Mouse (Mus musculus) embryonic facial prominence, embryonic 10.5 days (tissue): ENCODE results near the gene Lrp11. TPM values are rescaled to one million over a fixed set of nuclear protein-coding genes. Genes with fewer than 3 reads are reported as not detected.
"Not testable (repeated sequence)": the region's sequence is repeated elsewhere in the genome, so short reads cannot be mapped to it uniquely, and the experiment has no call there.

ENCODE experiments used
- DNase-seq: peaks from one replicate; pipeline ENCODE4 v3.0.0-alpha.2; 2017; ENCODE audit warnings: low spot score
- H3K27ac ChIP-seq: fragments of 300-500 bp; sonication (generic); replicated peaks from 2 replicates; pipeline ENCODE4 v1.5.1; 2016; ENCODE audit warnings: mild to moderate bottlenecking
- H3K27me3 ChIP-seq: fragments of 300-500 bp; sonication (generic); replicated peaks from 2 replicates; pipeline ENCODE4 v1.6.1; 2016; ENCODE audit warnings: low read depth, mild to moderate bottlenecking; ENCODE audit not compliant: poor library complexity, severe bottlenecking
- H3K36me3 ChIP-seq: fragments of 300-500 bp; sonication (generic); replicated peaks from 2 replicates; pipeline ENCODE4 v1.6.1; 2016; ENCODE audit warnings: mild to moderate bottlenecking, moderate library complexity
- H3K4me1 ChIP-seq: fragments of 300-500 bp; sonication (generic); 2 replicates; pipeline ENCODE4 v1.6.1; 2016
- H3K4me3 ChIP-seq: fragments of 300-500 bp; sonication (generic); 2 replicates; pipeline ENCODE4 v1.5.1; 2016; ENCODE audit warnings: mild to moderate bottlenecking, moderate library complexity
- H3K9me3 ChIP-seq: fragments of 300-500 bp; sonication (generic); 2 replicates; pipeline ENCODE4 v1.6.1; 2016; ENCODE audit warnings: mild to moderate bottlenecking
- WGBS: fragments of 180-500 bp; shearing (Covaris S2); methylation state at CpG from one replicate; pipeline ENCODE4 v1.1.7; 2016; 5-methylcytosine and 5-hydroxymethylcytosine counted together
- polyA plus RNA-seq: library from polyadenylated mRNA; unstranded; fragments of >200 nt; fragmentation: Nextera tagmentation; extraction: Ambion mirVana; gene quantifications from 2 replicates; pipeline ENCODE4 v1.2.1, GENCODE M21; 2016

Lrp11 gene
- polyA plus RNA-seq, 1 experiment from 2014 or later: 4.8 TPM

GRCm38 (mm10) chr10:7605168-7605567, 15.6 kb downstream of the Lrp11 start:
- Histone ChIP-seq H3K27me3 (no peaks in the 10 kb centered on the region), H3K27ac (no peak overlapping the region), H3K9me3 (no peaks in the 10 kb centered on the region), H3K36me3 (no peaks in the 10 kb centered on the region), H3K4me1 (0 out of 2 replicates have a peak, but pooled peaks cover 3% of the 10 kb centered on the region), H3K4me3 (no peak overlapping the region)
- no peak for DNase-seq
- WGBS: 57% methylated on average over 2 of the region's 2 CpGs

- Histone ChIP-seq H3K9me3 (no peaks in the 10 kb centered on the region), H3K27ac (no peak overlapping the region), H3K4me3 (no peak overlapping the region), H3K4me1 (no peaks in the 10 kb centered on the region), H3K36me3 (no peaks in the 10 kb centered on the region), H3K27me3 (no peaks in the 10 kb centered on the region)
- DNase-seq: no peak
- 94% methylated on average over 2 of the region's 2 CpGs for WGBS
Measured at GRCm38 (mm10) chr10:7606437-7606836, 16.8 kb downstream of the Lrp11 start.

GRCm38 (mm10) chr10:7608611-7609010, 19.0 kb downstream of the Lrp11 start:
- H3K9me3 ChIP-seq: no peaks in the 10 kb centered on the region
- WGBS: 93% methylated on average over 17 of the region's 17 CpGs
- no peak for DNase-seq
- H3K4me1 ChIP-seq: no peaks in the 10 kb centered on the region
- H3K27ac ChIP-seq: no peak overlapping the region
- H3K4me3 ChIP-seq: no peak overlapping the region
- no peaks in the 10 kb centered on the region for H3K27me3 ChIP-seq
- H3K36me3 ChIP-seq: no peaks in the 10 kb centered on the region

- Histone ChIP-seq H3K4me3 (no peak overlapping the region), H3K36me3 (peaks cover 4% of the 10 kb centered on the region; the same call in 1 of the 2 replicates), H3K27me3 (no peaks in the 10 kb centered on the region), H3K4me1 (no peaks in the 10 kb centered on the region), H3K27ac (no peak overlapping the region), H3K9me3 (peaks cover 5% of the 10 kb centered on the region)
- WGBS: 59% methylated on average over 6 of the region's 6 CpGs
- DNase-seq: no peak
Measured at GRCm38 (mm10) chr10:7611647-7612046, 22.0 kb downstream of the Lrp11 start.

- not testable (repeated sequence) for H3K4me1 ChIP-seq, DNase-seq, H3K36me3 ChIP-seq, H3K9me3 ChIP-seq, H3K4me3 ChIP-seq, H3K27ac ChIP-seq, H3K27me3 ChIP-seq
Measured at GRCm38 (mm10) chr10:7612210-7612609, 22.6 kb downstream of the Lrp11 start.

GRCm38 (mm10) chr10:7614834-7615233, 25.2 kb downstream of the Lrp11 start:
- Histone ChIP-seq H3K9me3 (peaks cover 5% of the 10 kb centered on the region), H3K4me3 (no peak overlapping the region), H3K27me3 (no peaks in the 10 kb centered on the region), H3K4me1 (no peaks in the 10 kb centered on the region), H3K27ac (no peak overlapping the region), H3K36me3 (peaks cover 4% of the 10 kb centered on the region; the same call in 1 of the 2 replicates)
- WGBS: 88% methylated on average over 8 of the region's 8 CpGs
- DNase-seq: no peak

- not testable (repeated sequence) for H3K4me3 ChIP-seq, H3K36me3 ChIP-seq, H3K9me3 ChIP-seq, H3K27me3 ChIP-seq, DNase-seq, H3K4me1 ChIP-seq, H3K27ac ChIP-seq
- 85% methylated on average over 11 of the region's 11 CpGs for WGBS
Measured at GRCm38 (mm10) chr10:7617146-7617545, 27.5 kb downstream of the Lrp11 start.

- DNase-seq, H3K27ac ChIP-seq, H3K4me3 ChIP-seq, H3K36me3 ChIP-seq, H3K4me1 ChIP-seq, H3K9me3 ChIP-seq, H3K27me3 ChIP-seq: not testable (repeated sequence)
- 35% methylated on average over 3 of the region's 3 CpGs for WGBS
Measured at GRCm38 (mm10) chr10:7617556-7617955, 28.0 kb downstream of the Lrp11 start.

- Histone ChIP-seq H3K36me3 (peaks cover 1% of the 10 kb centered on the region; the same call in 1 of the 2 replicates), H3K4me3 (no peak overlapping the region), H3K9me3 (peaks cover 2% of the 10 kb centered on the region), H3K4me1 (no peaks in the 10 kb centered on the region), H3K27me3 (no peaks in the 10 kb centered on the region), H3K27ac (no peak overlapping the region)
- no peak for DNase-seq
- WGBS: 80% methylated on average over 5 of the region's 5 CpGs
Measured at GRCm38 (mm10) chr10:7619821-7620241, 30.2 kb downstream of the Lrp11 start.

- H3K27me3 ChIP-seq: no peaks in the 10 kb centered on the region
- H3K27ac ChIP-seq: no peak overlapping the region
- H3K4me3 ChIP-seq: no peak overlapping the region
- WGBS: 59% methylated on average over 5 of the region's 5 CpGs
- no peak for DNase-seq
- H3K9me3 ChIP-seq: no peaks in the 10 kb centered on the region
- no peaks in the 10 kb centered on the region for H3K4me1 ChIP-seq
- H3K36me3 ChIP-seq: no peaks in the 10 kb centered on the region
Measured at GRCm38 (mm10) chr10:7620723-7621122, 31.1 kb downstream of the Lrp11 start.

GRCm38 (mm10) chr10:7622378-7622777, 32.8 kb downstream of the Lrp11 start:
- H3K36me3 ChIP-seq: no peaks in the 10 kb centered on the region
- no peak for DNase-seq

GRCm38 (mm10) chr10:7623861-7624518, 34.4 kb downstream of the Lrp11 start:
- H3K27ac ChIP-seq: no peak overlapping the region
- no peaks in the 10 kb centered on the region for H3K27me3 ChIP-seq
- whole genome bisulfite sequencing: 91% methylated on average over 3 of the region's 3 CpGs
- no peak for DNase-seq
- no peaks in the 10 kb centered on the region for H3K9me3 ChIP-seq
- H3K36me3 ChIP-seq: peaks cover 7% of the 10 kb centered on the region
- H3K4me3 ChIP-seq: no peak overlapping the region
- H3K4me1 ChIP-seq: no peaks in the 10 kb centered on the region

More at GRCm38 (mm10) chr10:7622378-7622777, 32.8 kb downstream of the Lrp11 start:
- 91% methylated on average over 3 of the region's 3 CpGs for WGBS
- Histone ChIP-seq H3K27me3 (no peaks in the 10 kb centered on the region), H3K9me3 (no peaks in the 10 kb centered on the region), H3K4me3 (no peak overlapping the region), H3K4me1 (no peaks in the 10 kb centered on the region), H3K27ac (no peak overlapping the region)

- DNase-seq: no peak
- H3K4me1 ChIP-seq: no peaks in the 10 kb centered on the region
- H3K36me3 ChIP-seq: peaks cover 35% of the 10 kb centered on the region
- no peak overlapping the region for H3K4me3 ChIP-seq
- no peaks in the 10 kb centered on the region for H3K9me3 ChIP-seq
- no peaks in the 10 kb centered on the region for H3K27me3 ChIP-seq
- no peak overlapping the region for H3K27ac ChIP-seq
- WGBS: 94% methylated on average over 4 of the region's 4 CpGs
Measured at GRCm38 (mm10) chr10:7629092-7629491, 39.5 kb downstream of the Lrp11 start.
